Comparison of ENCODE assay signal across 8 mouse cellular contexts in the genomic region with DNA sequence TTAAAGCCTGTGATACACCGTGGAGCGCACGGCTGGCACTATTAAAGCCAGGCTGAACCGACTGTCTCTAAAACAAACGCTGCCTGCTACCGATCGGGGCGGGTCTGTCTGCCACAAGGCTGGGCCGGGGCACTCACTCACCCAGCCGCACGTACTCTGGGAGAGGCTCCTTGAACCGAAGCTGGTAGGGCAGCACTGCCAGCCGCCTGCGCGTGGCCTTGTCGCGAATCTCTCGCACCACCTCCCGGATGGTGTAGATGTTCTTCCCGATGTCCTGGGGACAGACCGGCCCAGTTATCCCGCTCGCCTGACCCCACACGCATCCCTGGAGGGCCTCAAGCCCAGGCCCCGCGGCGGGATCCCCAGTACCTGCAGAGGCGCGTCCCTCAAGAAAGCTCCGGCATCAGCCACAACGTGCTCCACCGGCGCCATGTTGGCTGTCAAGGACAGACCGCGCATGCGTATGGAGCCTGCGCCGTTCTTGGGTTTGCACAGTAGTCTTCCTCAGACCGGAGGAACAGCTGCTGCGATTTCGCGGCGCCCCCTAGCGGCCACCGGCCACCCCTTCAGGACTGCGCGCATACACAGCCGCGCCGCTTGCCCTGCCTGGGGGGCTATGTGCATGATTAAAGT. TPM values are rescaled to one million over a fixed set of nuclear protein-coding genes. Genes with fewer than 3 reads are reported as not detected.
DNase-seq lines count a peak whose midpoint lies in the region; ATAC-seq and TF ChIP-seq lines count a peak whose summit lies in the region.

A gene (minus strand): TSS at position 455 of the 633 bp plus-strand sequence.

- H3K9ac ChIP-seq in CH12.LX (ENCODE audit: insufficient read depth, low read depth), result peak within 1 kb of the TSS; percentile 85
- H3K9ac ChIP-seq in forebrain, embryonic 12.5 days, result peak within 1 kb of the TSS; percentile 82
- H3K9ac ChIP-seq in heart, postnatal 0 days (replicated peaks; ENCODE audit: low read depth, low read length), result peak within 1 kb of the TSS; percentile 80
- peak within 1 kb of the TSS; percentile 81 for H3K9ac ChIP-seq in liver, embryonic 16.5 days (ENCODE audit: low read depth, low read length)
- H3K9ac ChIP-seq in neural tube, embryonic 13.5 days, result peak within 1 kb of the TSS; percentile 90

- H3K36me3 ChIP-seq in CH12.LX (replicated peaks in 1 of 2; ENCODE audit: control insufficient read depth in 1 of 2, insufficient read depth in 1 of 2, low read length in 1 of 2), result peaks cover 30 to 36% of the 10 kb centered on the region in 2 experiments
- H3K36me3 ChIP-seq in forebrain, embryonic 12.5 days (replicated peaks), result peaks cover 29% of the 10 kb centered on the region
- H3K36me3 ChIP-seq in heart, postnatal 0 days (replicated peaks; ENCODE audit: control insufficient read depth, insufficient read depth, low read length), result peaks cover 32% of the 10 kb centered on the region
- H3K36me3 ChIP-seq in liver, embryonic 16.5 days (ENCODE audit: control insufficient read depth, insufficient read depth), result peaks cover 10% of the 10 kb centered on the region; the same call in 1 of the 2 replicates
- peaks cover 35% of the 10 kb centered on the region for H3K36me3 ChIP-seq in neural tube, embryonic 13.5 days
- H3K36me3 ChIP-seq in testis, adult 2 months (ENCODE audit: control insufficient read depth, insufficient read depth, low read length), result peaks cover 2% of the 10 kb centered on the region

- H3K79me2 ChIP-seq in CH12.LX (replicated peaks; ENCODE audit: control insufficient read depth, extremely low read depth, insufficient read depth, poor library complexity, severe bottlenecking), result peaks cover 42% of the 10 kb centered on the region

- in situ Hi-C loops in CH12.LX (cut with MboI; ENCODE audit: low pct_ligation_motif_present, low pct_unique_long_range_greater_than_20kb, low sequenced_read_pairs), result no loop called here

- peak; percentile 98 for TF ChIP-seq POLR2A in CH12.LX (IDR thresholded peaks at IDR 0.05; ENCODE audit: low read depth, low read length)
- TF ChIP-seq POLR2A in testis, adult 2 months (IDR thresholded peaks at IDR 0.05; ENCODE audit: control insufficient read depth, low read depth, low read length), result peak; percentile 85

- DNase-seq in CH12.LX (ENCODE audit: extremely low read depth), result peak; percentile 97
- peak; percentile 96 for DNase-seq in c-Kit-positive CD71-positive TER-119-negative erythroid progenitor cells, embryonic 14.5 days (ENCODE audit: low read depth)
- DNase-seq in heart, postnatal 0 days (ENCODE audit: low spot score), result peak; percentile 97
- peak; percentile 99 for DNase-seq in kidney, postnatal 4 days

- H3K4me1 ChIP-seq in CH12.LX (ENCODE audit: control insufficient read depth in 1 of 2, insufficient read depth in 2 of 2), result peaks cover 8 to 37% of the 10 kb centered on the region in 2 experiments
- H3K4me1 ChIP-seq in forebrain, embryonic 12.5 days, result peaks cover 15% of the 10 kb centered on the region
- peaks cover 9% of the 10 kb centered on the region; the same call in 1 of the 2 replicates for H3K4me1 ChIP-seq in heart, postnatal 0 days (ENCODE audit: control insufficient read depth, insufficient read depth)
- H3K4me1 ChIP-seq in liver, embryonic 16.5 days (ENCODE audit: control insufficient read depth, low read depth, low read length), result peaks cover 20% of the 10 kb centered on the region
- peaks cover 28% of the 10 kb centered on the region for H3K4me1 ChIP-seq in neural tube, embryonic 13.5 days (replicated peaks)
- H3K4me1 ChIP-seq in testis, adult 2 months (ENCODE audit: control insufficient read depth, insufficient read depth, low read length), result peaks cover 5% of the 10 kb centered on the region

- under 1% methylated on average over 50 of the region's 50 CpGs for WGBS in forebrain, embryonic 12.5 days
- WGBS in heart, postnatal 0 days, result under 1% methylated on average over 50 of the region's 50 CpGs
- under 1% methylated on average over 50 of the region's 50 CpGs for WGBS in liver, embryonic 16.5 days (ENCODE audit: insufficient replicate concordance)
- WGBS in neural tube, embryonic 13.5 days, result under 1% methylated on average over 50 of the region's 50 CpGs

- ATAC-seq in forebrain, embryonic 12.5 days (ENCODE audit: low FRiP score), result peak; percentile 99
- peak; percentile 98 for ATAC-seq in heart, postnatal 0 days (ENCODE audit: insufficient read depth, low read depth)
- ATAC-seq in liver, embryonic 16.5 days (ENCODE audit: low read depth), result peak; percentile 95
- ATAC-seq in neural tube, embryonic 13.5 days (ENCODE audit: low read depth), result peak; percentile 99

- peak; percentile 68 for TF ChIP-seq RAD21 in CH12.LX (IDR thresholded peaks at IDR 0.05; ENCODE audit: low read depth, low read length)

- H3K4me2 ChIP-seq in CH12.LX (ENCODE audit: insufficient read depth, low read depth, poor library complexity, severe bottlenecking), result peak within 1 kb of the TSS; percentile 95
- peak within 1 kb of the TSS; percentile 61 for H3K4me2 ChIP-seq in forebrain, embryonic 12.5 days
- H3K4me2 ChIP-seq in heart, postnatal 0 days (ENCODE audit: low read depth, low read length), result peak within 1 kb of the TSS; percentile 87
- peak within 1 kb of the TSS; percentile 87 for H3K4me2 ChIP-seq in liver, embryonic 16.5 days (ENCODE audit: low read depth, low read length)
- peak within 1 kb of the TSS; percentile 86 for H3K4me2 ChIP-seq in neural tube, embryonic 13.5 days

- no peaks in the 10 kb centered on the region for H3K9me3 ChIP-seq in CH12.LX (replicated peaks; ENCODE audit: low read length)
- no peaks in the 10 kb centered on the region for H3K9me3 ChIP-seq in forebrain, embryonic 12.5 days
- no peaks in the 10 kb centered on the region for H3K9me3 ChIP-seq in heart, postnatal 0 days (replicated peaks; ENCODE audit: control insufficient read depth, low read length)
- H3K9me3 ChIP-seq in liver, embryonic 16.5 days (replicated peaks; ENCODE audit: control insufficient read depth, low read length), result no peaks in the 10 kb centered on the region
- no peaks in the 10 kb centered on the region for H3K9me3 ChIP-seq in neural tube, embryonic 13.5 days

- peak; percentile 39 to 94; a peak in 3 of 4 replicates for TF ChIP-seq CTCF in CH12.LX (conservative IDR thresholded peaks at IDR 0.05 in 1 of 2, IDR thresholded peaks at IDR 0.05 in 1 of 2; ENCODE audit: low read depth in 2 of 2, low read length in 2 of 2)
- TF ChIP-seq CTCF in heart, postnatal 0 days (IDR thresholded peaks at IDR 0.05; ENCODE audit: low read depth), result peak; percentile 98
- peak; percentile 97 for TF ChIP-seq CTCF in testis, adult 2 months (IDR thresholded peaks at IDR 0.05; ENCODE audit: control insufficient read depth, insufficient read depth, insufficient replicate concordance, low read depth, low read length)

- H3K27ac ChIP-seq in CH12.LX (ENCODE audit: insufficient read depth, low read depth), result no peak within 1 kb of the TSS
- H3K27ac ChIP-seq in forebrain, embryonic 12.5 days, result peak within 1 kb of the TSS; percentile 68
- peak within 1 kb of the TSS; percentile 65 for H3K27ac ChIP-seq in heart, postnatal 0 days (ENCODE audit: low read depth)
- peak within 1 kb of the TSS; percentile 84 for H3K27ac ChIP-seq in liver, embryonic 16.5 days (ENCODE audit: low read length)
- peak within 1 kb of the TSS; percentile 67 for H3K27ac ChIP-seq in neural tube, embryonic 13.5 days (replicated peaks)
- peak within 1 kb of the TSS; percentile 97 for H3K27ac ChIP-seq in testis, adult 2 months (ENCODE audit: control insufficient read depth, insufficient read depth, low read depth, low read length)

- TF ChIP-seq EP300 in CH12.LX (IDR thresholded peaks at IDR 0.05; ENCODE audit: low read length), result no peak
- TF ChIP-seq EP300 in heart, postnatal 0 days (IDR thresholded peaks at IDR 0.05; ENCODE audit: low read depth), result no peak

- peaks cover 2% of the 10 kb centered on the region for H3K27me3 ChIP-seq in CH12.LX (replicated peaks)
- H3K27me3 ChIP-seq in forebrain, embryonic 12.5 days, result no peaks in the 10 kb centered on the region
- H3K27me3 ChIP-seq in heart, postnatal 0 days (ENCODE audit: control insufficient read depth, insufficient read depth, low read length), result no peaks in the 10 kb centered on the region
- no peaks in the 10 kb centered on the region for H3K27me3 ChIP-seq in liver, embryonic 16.5 days (ENCODE audit: control insufficient read depth, insufficient read depth, low read depth, low read length)
- no peaks in the 10 kb centered on the region for H3K27me3 ChIP-seq in neural tube, embryonic 13.5 days
- H3K27me3 ChIP-seq in testis, adult 2 months (ENCODE audit: control insufficient read depth, insufficient read depth, low read length), result no peaks in the 10 kb centered on the region

- dilution Hi-C loops in CH12.LX (cut with MboI; ENCODE audit: extremely low pct_ligation_motif_present, extremely low pct_unique_long_range_greater_than_20kb, low sequenced_read_pairs), result no loop called here

- peak within 1 kb of the TSS; percentile 86 to 97 (median 86) for H3K4me3 ChIP-seq in CH12.LX (replicated peaks in 1 of 3; ENCODE audit: low read depth in 2 of 3, low read length in 2 of 3, poor library complexity in 1 of 3)
- peak within 1 kb of the TSS; percentile 87 for H3K4me3 ChIP-seq in forebrain, embryonic 12.5 days (replicated peaks)
- H3K4me3 ChIP-seq in heart, postnatal 0 days (ENCODE audit: low read depth, low read length), result peak within 1 kb of the TSS; percentile 62
- H3K4me3 ChIP-seq in liver, embryonic 16.5 days (ENCODE audit: low read depth, low read length), result peak within 1 kb of the TSS; percentile 86
- H3K4me3 ChIP-seq in neural tube, embryonic 13.5 days, result peak within 1 kb of the TSS; percentile 86
- peak within 1 kb of the TSS; percentile 100 for H3K4me3 ChIP-seq in testis, adult 2 months (ENCODE audit: control insufficient read depth, low read depth, low read length)

TF ChIP-seq in CH12.LX, 34 proteins besides CTCF, POLR2A, EP300 and RAD21 (continues in another document):
- no peak for TF ChIP-seq CHD1 (IDR thresholded peaks at IDR 0.05; ENCODE audit: low read depth, low read length)
- TF ChIP-seq MAX (IDR thresholded peaks at IDR 0.05; ENCODE audit: low read length), result peak; percentile 95
- no peak for TF ChIP-seq IRF4 (IDR thresholded peaks at IDR 0.05; ENCODE audit: low read depth, low read length)
- peak; percentile 70 for TF ChIP-seq HCFC1 (IDR thresholded peaks at IDR 0.05; ENCODE audit: low read depth, low read length)
- no peak for TF ChIP-seq ZC3H11A (IDR thresholded peaks at IDR 0.05; ENCODE audit: low read depth, low read length)
- peak; percentile 45 for TF ChIP-seq ELF1 (IDR thresholded peaks at IDR 0.05; ENCODE audit: low read depth, low read length)

RNA-seq across cellular contexts. Expression of the gene that starts here (rescaled TPM):
- total RNA-seq in CH12.LX (2012; rRNA removed) (73.0 and 73.1 TPM in 2 replicates), CH12.LX (2014; rRNA removed) (17.2 and 21.4 TPM in 2 replicates)
- polyA plus RNA-seq in CH12.LX (2012; ENCODE audit: insufficient read length, low read depth), result 109 and 117 TPM in 2 replicates
- polyA plus RNA-seq in forebrain, embryonic 12.5 days (2016; fragmentation: Nextera tagmentation; extraction: Ambion mirVana), result 80.4 and 83.5 TPM in 2 replicates
- total RNA-seq in heart, postnatal 0 days (2014; rRNA removed; ENCODE audit: low replicate concordance), result 9.4 and 26.1 TPM in 2 replicates
- polyA plus RNA-seq in heart, postnatal 0 days (2015; fragmentation: Nextera tagmentation; extraction: Ambion mirVana), result 32.4 and 35.6 TPM in 2 replicates
- polyA plus RNA-seq in liver, embryonic 16.5 days (2015; fragmentation: Nextera tagmentation; extraction: Ambion mirVana), result 23.4 and 25.4 TPM in 2 replicates
- 68.5 and 71.5 TPM in 2 replicates for polyA plus RNA-seq in neural tube, embryonic 13.5 days (2015; fragmentation: Nextera tagmentation; extraction: Ambion mirVana)
- polyA plus RNA-seq in testis, adult 2 months (2012; rRNA removed), result 15.3 and 15.9 TPM in 2 replicates
